Mouse (Mus musculus) kidney, postnatal 36 days (tissue): Measurements from ENCODE around the gene Runx3.
"Not testable (repeated sequence)": the region's sequence is repeated elsewhere in the genome, so short reads cannot be mapped to it uniquely, and the experiment has no call there.

Source experiments
- DNase-seq, 2 experiments: peaks; one replicate each; pipeline ENCODE4 v3.0.0; 2021 to 2022; ENCODE audit warnings: mixed read lengths in 2 of 2

Runx3 gene

DNA sequence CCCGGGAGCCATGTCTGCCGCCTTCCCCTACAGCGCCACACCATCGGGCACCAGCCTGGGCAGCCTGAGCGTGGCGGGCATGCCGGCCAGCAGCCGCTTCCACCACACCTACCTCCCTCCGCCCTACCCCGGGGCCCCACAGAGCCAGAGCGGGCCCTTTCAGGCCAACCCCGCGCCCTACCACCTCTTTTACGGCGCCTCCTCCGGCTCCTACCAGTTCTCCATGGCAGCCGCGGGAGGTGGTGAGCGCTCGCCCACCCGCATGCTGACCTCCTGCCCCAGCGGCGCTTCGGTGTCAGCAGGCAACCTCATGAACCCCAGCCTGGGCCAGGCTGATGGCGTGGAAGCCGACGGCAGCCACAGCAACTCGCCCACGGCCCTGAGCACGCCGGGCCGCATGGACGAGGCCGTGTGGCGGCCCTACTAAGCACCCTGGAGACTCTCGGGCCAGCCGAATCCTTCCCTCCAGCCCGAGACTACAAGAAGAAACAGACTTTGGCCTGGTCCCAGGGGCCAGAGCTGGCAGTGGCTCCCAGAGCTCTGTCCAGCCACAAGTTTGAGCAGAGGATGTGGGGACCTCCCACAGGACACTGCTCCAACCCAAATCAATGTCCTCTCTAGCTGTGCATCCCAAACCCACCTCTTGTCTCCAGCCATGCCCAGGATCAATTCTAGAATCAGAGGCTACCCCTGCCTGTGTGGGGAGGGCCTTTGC lies 55.1 kb downstream of the Runx3 start:
- DNase-seq: peak in 1 of 2 experiments; percentile 39

- DNase-seq: no peak
Observed at GRCm38 (mm10) chr4:135177568-135177967, 57.1 kb downstream of the Runx3 start.

- peak; percentile 32 to 66 for DNase-seq
Observed at GRCm38 (mm10) chr4:135179077-135179481, 58.6 kb downstream of the Runx3 start.

DNA sequence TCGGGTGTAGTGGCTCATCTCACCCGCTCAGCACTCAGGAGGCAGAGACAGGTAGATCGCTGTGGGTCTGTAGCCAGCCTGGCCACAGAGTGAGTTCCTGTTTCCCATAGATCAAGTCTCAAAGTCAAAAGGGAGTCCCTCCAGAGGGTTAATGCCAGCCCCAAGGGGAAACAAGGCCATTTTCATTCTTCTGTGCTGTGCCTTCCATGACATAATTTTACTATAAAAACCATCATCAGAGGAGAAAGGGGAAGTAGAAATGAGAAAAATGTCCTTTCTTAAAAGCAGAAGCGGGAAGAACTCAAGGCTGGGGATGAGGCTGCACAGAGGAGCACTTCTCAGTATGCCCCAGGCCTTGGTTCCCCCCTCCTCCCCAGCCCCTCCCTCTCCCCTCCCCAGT lies 61.4 kb downstream of the Runx3 start:
- no peak for DNase-seq

DNA sequence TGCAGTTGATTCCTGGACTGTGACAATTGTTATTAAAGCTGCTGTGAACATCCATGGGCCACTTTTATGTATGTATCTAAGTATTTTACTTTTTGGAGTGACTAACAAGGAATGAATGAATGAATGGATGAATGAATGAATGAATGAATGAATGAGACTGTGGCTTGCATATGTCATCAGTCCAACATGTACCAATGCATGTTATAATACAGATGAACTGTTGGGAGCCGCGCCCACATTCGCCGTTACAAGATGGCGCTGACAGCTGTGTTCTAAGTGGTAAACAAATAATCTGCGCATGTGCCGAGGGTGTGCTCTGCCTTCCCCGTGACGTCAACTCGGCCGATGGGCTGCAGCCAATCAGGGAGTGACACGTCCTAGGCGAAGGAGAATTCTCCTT lies 63.8 kb downstream of the Runx3 start:
- DNase-seq: not testable (repeated sequence)

- DNase-seq: peak in 1 of 2 experiments; percentile 11
Observed at GRCm38 (mm10) chr4:135189452-135190008, 69.1 kb downstream of the Runx3 start.

GRCm38 (mm10) chr4:135190364-135190763 lies 69.9 kb downstream of the Runx3 start:
- DNase-seq: no peak

- no peak for DNase-seq
Observed at GRCm38 (mm10) chr4:135191185-135191584, 70.7 kb downstream of the Runx3 start.

DNA sequence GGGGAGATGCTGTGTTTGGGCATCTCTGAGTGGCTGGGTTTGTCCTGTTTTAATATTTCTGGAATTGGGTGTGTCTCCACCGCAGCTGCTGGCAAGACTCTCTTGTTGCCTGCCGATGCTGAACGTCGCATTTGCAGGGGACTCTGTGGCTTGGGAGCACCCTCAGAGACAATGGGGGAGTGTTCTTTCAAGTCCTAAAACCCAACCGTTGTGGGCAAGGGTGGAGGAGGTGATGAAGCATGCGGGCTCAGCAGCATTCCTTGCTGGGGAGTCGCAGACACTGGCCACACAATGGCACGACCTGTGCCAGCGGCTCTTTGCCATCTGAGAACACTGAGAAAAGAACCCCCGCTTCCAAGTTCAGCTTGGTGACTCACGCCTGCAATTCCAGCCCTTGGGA lies 71.2 kb downstream of the Runx3 start:
- no peak for DNase-seq

- DNase-seq: peak in 1 of 2 experiments; percentile 15
Observed at GRCm38 (mm10) chr4:135192841-135193240, 72.4 kb downstream of the Runx3 start.

DNA sequence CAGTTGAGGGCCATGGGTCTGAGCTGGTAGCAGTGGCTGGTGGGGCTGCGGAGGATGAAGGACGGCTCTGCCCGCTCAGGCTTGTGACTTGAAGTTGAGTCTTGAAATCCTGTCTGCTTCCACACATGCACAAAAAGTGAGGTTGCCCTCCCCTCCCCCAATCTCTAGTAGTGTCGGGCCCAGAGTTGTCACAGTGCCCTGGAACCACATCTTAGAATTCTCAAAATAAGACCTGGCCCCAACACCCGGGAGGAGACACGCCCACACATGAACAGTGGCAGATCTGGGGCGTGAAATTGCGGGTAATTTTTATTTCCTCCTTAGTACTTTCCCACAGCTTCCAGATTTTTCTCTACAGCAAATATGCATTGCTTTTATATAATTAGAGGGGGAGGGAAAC lies 77.4 kb downstream of the Runx3 start:
- no peak for DNase-seq

GRCm38 (mm10) chr4:135201771-135202170 lies 81.3 kb downstream of the Runx3 start:
- no peak for DNase-seq

- peak; percentile 20 to 31 for DNase-seq
Observed at GRCm38 (mm10) chr4:135203279-135203678, 82.8 kb downstream of the Runx3 start.

DNA sequence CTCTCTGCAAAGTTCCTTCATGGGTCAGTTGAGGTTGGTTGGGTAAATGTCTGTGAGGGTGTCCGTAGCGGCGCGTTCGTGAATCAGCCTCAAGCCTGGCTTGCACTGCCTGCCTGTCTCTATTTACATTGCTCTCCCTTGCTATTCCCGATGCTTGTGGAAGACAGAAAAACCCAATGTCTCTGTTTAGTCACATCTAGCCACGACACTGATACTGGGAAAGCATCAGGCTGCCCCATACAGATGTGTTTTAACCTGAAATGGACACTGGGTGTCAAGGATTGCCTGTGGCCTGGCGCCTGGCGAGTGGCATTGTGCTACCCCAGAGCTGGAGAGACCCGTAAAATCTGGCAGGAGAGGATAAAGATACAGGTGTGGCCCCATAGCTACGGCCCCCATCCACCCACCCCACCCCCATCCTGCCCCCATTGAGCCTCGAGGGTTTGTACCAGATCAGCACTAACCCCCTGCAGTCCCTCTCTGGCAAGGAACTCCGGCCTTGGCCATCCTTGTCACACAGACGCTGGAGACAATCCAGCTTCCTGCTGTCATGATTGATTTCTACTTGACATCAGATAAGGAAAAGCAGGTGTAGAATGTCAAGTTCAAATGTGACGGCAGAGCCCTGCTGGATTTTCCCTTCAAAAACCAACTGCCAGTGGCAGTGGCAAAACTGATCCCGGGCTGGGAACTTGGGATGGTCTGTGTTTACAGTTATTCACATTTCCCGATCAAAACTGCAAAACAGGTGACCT lies 83.5 kb downstream of the Runx3 start:
- DNase-seq: peak in 1 of 2 experiments; percentile 19

DNA sequence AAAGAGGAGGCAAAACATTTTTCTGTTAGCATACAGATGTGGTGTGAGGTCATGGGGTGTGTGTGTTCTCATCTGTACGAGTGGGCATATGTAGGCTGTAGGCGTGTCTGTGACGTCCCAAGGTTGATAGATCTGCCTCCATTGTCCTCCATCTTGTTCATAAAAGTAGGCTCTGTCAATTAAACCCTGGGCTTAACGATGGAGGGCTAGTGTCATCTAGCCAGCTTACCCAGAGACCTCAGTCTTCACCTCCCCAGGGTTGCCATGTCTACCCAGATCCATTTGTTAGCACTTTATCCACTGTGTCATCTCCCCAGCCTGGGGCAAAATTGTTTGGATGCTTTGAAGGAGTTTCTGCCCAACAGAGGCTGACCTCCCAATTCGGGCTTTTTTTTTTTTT lies 84.2 kb downstream of the Runx3 start:
- no peak for DNase-seq

DNA sequence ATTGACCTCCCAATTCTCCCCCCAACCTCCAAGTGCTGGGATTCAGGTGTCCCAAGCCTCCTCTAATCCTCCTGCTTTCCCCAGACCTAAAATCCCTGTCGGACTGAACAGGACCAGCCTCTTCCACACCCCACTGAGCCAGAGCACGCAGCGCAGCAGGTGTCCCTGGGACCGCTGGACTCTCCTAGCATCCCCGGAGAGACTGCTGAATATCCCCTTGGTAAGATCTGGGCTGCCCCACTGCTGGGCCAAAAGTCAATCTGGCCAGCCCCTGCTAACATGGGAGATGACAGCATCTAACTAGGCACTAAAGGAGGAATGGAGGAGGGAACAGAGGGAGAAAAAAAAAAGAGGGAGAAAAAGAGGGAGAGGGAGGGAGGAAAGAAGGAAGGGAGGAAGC lies 84.8 kb downstream of the Runx3 start:
- DNase-seq: no peak

DNA sequence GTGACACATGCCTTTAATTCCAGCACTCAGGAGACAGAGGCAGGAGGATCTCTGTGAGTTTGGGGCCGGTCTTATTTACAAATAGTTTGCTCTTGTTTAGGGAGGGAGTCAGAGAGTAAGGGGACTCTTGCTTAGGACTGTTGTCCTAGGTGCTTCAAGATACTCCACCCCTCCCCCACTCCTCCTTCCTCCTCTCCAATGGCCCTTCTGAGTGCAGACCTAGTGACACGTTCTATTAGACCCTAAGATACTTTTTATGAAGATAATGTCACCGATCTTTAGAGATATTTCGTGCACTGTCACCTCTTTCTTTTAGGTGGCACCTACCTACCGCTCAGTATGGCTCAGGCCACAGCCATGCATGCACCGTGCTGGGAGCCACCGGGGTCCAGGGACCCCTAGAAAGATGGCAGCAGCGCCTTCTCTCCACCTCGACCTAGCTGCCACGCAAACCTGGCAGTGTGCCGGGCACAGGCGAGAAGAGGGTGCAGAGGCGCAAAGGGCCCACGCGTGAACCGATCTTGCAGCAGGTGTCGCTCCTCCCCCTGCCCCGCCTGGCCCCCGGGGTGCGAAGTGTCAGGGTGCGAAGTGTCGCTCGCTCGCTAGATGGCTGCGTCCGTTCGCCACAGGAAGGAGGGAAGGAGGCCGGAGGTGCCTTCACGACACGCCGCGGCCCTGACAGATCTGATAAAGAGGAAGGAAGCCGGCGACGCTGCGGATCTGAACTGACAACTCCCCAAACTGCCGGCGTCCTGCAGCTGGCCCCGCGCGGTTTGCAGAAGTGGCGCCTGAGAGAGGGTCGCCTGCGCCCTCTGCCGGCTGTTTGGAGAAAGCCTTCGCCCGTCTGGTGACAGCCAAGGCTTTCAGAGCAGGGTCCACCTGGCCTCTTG lies 85.5 kb downstream of the Runx3 start:
- DNase-seq: peak; percentile 91 to 95

DNA sequence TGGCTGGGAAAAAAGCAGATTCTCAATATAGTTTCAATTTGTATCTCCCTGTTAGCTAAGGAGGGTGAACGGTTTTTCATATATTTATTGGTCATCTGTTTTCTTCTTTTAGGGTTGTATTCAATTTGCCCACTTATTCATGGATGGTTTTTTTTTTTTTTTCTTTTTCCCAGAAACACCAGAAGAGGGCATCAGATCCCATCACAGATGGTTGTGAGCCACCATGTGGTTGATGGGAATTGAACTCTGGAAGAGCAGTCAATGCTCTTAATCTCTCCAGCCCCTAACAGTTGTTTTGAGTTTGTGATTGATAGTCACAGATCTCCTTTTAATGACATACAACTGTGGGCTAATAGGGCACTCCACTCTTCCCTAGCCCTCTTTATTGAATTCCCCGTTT lies 89.4 kb downstream of the Runx3 start:
- DNase-seq: no peak

DNA sequence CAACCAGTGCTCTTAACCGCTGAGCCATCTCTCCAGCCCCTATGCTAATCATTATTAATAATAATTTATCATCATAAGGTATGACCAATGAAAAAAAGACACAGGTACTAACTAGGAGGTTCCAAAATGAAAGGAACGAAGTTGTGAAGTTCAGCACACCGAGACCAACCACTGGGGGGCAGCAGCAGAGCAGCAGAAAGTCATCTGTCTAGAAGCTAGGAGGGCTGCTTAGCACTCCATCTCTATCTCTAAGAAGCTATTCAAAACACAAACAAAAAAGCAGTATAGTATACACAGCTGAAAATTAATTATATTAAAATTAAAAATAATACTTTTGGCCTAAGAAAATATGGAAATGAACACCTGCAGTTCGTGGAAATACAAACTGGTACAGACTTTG lies 99.2 kb downstream of the Runx3 start:
- peak; percentile 85 to 95 for DNase-seq

- DNase-seq: peak in 1 of 2 experiments; percentile 40
Observed at GRCm38 (mm10) chr4:135220641-135221040, 100.2 kb downstream of the Runx3 start.

GRCm38 (mm10) chr4:135221632-135222407 lies 101.4 kb downstream of the Runx3 start:
- peak in 1 of 2 experiments; percentile 25 for DNase-seq

GRCm38 (mm10) chr4:135223808-135224207 lies 103.4 kb downstream of the Runx3 start:
- no peak for DNase-seq
